Mouse (Mus musculus) spleen, postnatal 4 days (tissue): Measurements from ENCODE around the gene Cep85l.

Experiments used
- DNase-seq, 2 experiments: peaks; one replicate each; pipeline ENCODE4 v3.0.0; 2022; ENCODE audit warnings: low spot score in 2 of 2

The Cep85l gene

GRCm38 (mm10) chr10:53342166-53342728, 37.5 kb downstream of the Cep85l start:
- DNase-seq: no peak

- DNase-seq: no peak
Measured at GRCm38 (mm10) chr10:53341288-53341965, 38.3 kb downstream of the Cep85l start.

GRCm38 (mm10) chr10:53339045-53339444, 40.7 kb downstream of the Cep85l start:
- no peak for DNase-seq

- DNase-seq: no peak
Measured at GRCm38 (mm10) chr10:53337162-53337923, 42.4 kb downstream of the Cep85l start, which contains the start of gene Pln. TSS of gene Pln (plus strand) at chr10:53337667.

- peak in 1 of 2 experiments; percentile 33 for DNase-seq
Measured at GRCm38 (mm10) chr10:53335974-53336373, 43.8 kb downstream of the Cep85l start.

- no peak for DNase-seq
Measured at GRCm38 (mm10) chr10:53335266-53335665, 44.5 kb downstream of the Cep85l start.

GRCm38 (mm10) chr10:53332752-53333151, 47.0 kb downstream of the Cep85l start:
- DNase-seq: no peak

GRCm38 (mm10) chr10:53329257-53329656, 50.5 kb downstream of the Cep85l start:
- DNase-seq: no peak

- no peak for DNase-seq
Measured at GRCm38 (mm10) chr10:53326367-53326766, 53.4 kb downstream of the Cep85l start.

- DNase-seq: no peak
Measured at GRCm38 (mm10) chr10:53324663-53325062, 55.1 kb downstream of the Cep85l start.

- no peak for DNase-seq
Measured at GRCm38 (mm10) chr10:53323367-53323766, 56.4 kb downstream of the Cep85l start.

- no peak for DNase-seq
Measured at GRCm38 (mm10) chr10:53306674-53307073, 73.1 kb downstream of the Cep85l start.

GRCm38 (mm10) chr10:53305867-53306266, 73.9 kb downstream of the Cep85l start:
- no peak for DNase-seq

- no peak for DNase-seq
Measured at GRCm38 (mm10) chr10:53285147-53285546, 94.6 kb downstream of the Cep85l start.

GRCm38 (mm10) chr10:53272228-53272627, 107.5 kb downstream of the Cep85l start:
- DNase-seq: no peak

- no peak for DNase-seq
Measured at GRCm38 (mm10) chr10:53262021-53262420, 117.7 kb downstream of the Cep85l start.

GRCm38 (mm10) chr10:53235381-53235780, 144.4 kb downstream of the Cep85l start:
- no peak for DNase-seq

- DNase-seq: no peak
Measured at GRCm38 (mm10) chr10:53234683-53235082, 145.1 kb downstream of the Cep85l start.

- no peak for DNase-seq
Measured at GRCm38 (mm10) chr10:53234086-53234613, 145.6 kb downstream of the Cep85l start.

GRCm38 (mm10) chr10:53230809-53231208, 148.9 kb downstream of the Cep85l start:
- DNase-seq: no peak

GRCm38 (mm10) chr10:53229190-53229589, 150.6 kb downstream of the Cep85l start:
- DNase-seq: no peak
